Mouse (Mus musculus): ENCODE results near the gene Mapk14. TPM values are rescaled to one million over a fixed set of nuclear protein-coding genes. Genes with fewer than 3 reads are reported as not detected.
A peak's percentile ranks its signal among the peaks of the same experiment; 100 is the strongest.

The Mapk14 gene
- total and polyA plus RNA-seq, 3 experiments, result 61.5 to 93.2 TPM; not detected in 1

GRCm38 (mm10) chr17:28775161-28775560, 84.0 kb downstream of the Mapk14 start:
- H3K27me3 ChIP-seq (ENCODE audit: control insufficient read depth in 1 of 2, insufficient read depth in 2 of 2, low read length in 2 of 2), result no peaks in the 10 kb centered on the region
- H3K36me3 ChIP-seq (ENCODE audit: control insufficient read depth in 1 of 2, insufficient read depth in 2 of 2, low read length in 2 of 2), result no peaks in the 10 kb centered on the region
- H3K4me1 ChIP-seq (ENCODE audit: control insufficient read depth in 1 of 2, insufficient read depth in 2 of 2, low read length in 2 of 2), result 0 out of 4 replicates have a peak, but pooled peaks cover 0 to 2% of the 10 kb centered on the region in 2 experiments
- TF ChIP-seq MAFK (IDR thresholded peaks at IDR 0.05; ENCODE audit: borderline replicate concordance, low read depth, low read length), result no peak
- no peak for TF ChIP-seq MXI1 (IDR thresholded peaks at IDR 0.05; ENCODE audit: low read depth, low read length)
- TF ChIP-seq POLR2A (IDR thresholded peaks at IDR 0.05; ENCODE audit: control insufficient read depth in 1 of 2, insufficient read depth in 1 of 2, low read depth in 1 of 2, low read length in 2 of 2, poor library complexity in 1 of 2), result no peak
- no peak for TF ChIP-seq HCFC1 (IDR thresholded peaks at IDR 0.05; ENCODE audit: low read depth, low read length)
- no peak for TF ChIP-seq ZNF384 (IDR thresholded peaks at IDR 0.05; ENCODE audit: low read depth, low read length)
- no peak for TF ChIP-seq JUND (IDR thresholded peaks at IDR 0.05; ENCODE audit: low read depth, low read length)
- TF ChIP-seq GATA1 (IDR thresholded peaks at IDR 0.05; ENCODE audit: low read depth, low read length), result no peak
- no peak for TF ChIP-seq RCOR1 (IDR thresholded peaks at IDR 0.05; ENCODE audit: low read depth, low read length)
- TF ChIP-seq USF2 (IDR thresholded peaks at IDR 0.05; ENCODE audit: borderline replicate concordance in 1 of 2, insufficient read depth in 1 of 2, low read depth in 1 of 2, low read length in 2 of 2), result no peak
- H3K79me2 ChIP-seq (ENCODE audit: control insufficient read depth, insufficient read depth, low read length, poor library complexity), result no peaks in the 10 kb centered on the region
- no peak overlapping the region for H3K4me3 ChIP-seq (ENCODE audit: control insufficient read depth in 1 of 2, insufficient read depth in 1 of 2, low read depth in 2 of 2, low read length in 2 of 2)
- H3K27ac ChIP-seq (ENCODE audit: control insufficient read depth, low read depth, low read length), result no peak overlapping the region
- DNase-seq (ENCODE audit: low read depth, low spot score), result no peak
- H3K9ac ChIP-seq (ENCODE audit: control insufficient read depth, low read depth, low read length, poor library complexity, severe bottlenecking), result no peak overlapping the region
- H3K9me3 ChIP-seq (replicated peaks; ENCODE audit: insufficient read depth, low read length), result no peaks in the 10 kb centered on the region

- H3K27me3 ChIP-seq (ENCODE audit: control insufficient read depth in 1 of 2, insufficient read depth in 2 of 2, low read length in 2 of 2), result no peaks in the 10 kb centered on the region
- no peaks in the 10 kb centered on the region for H3K9me3 ChIP-seq (replicated peaks; ENCODE audit: insufficient read depth, low read length)
- H3K27ac ChIP-seq (ENCODE audit: control insufficient read depth, low read depth, low read length), result no peak overlapping the region
- H3K4me3 ChIP-seq (ENCODE audit: control insufficient read depth in 1 of 2, insufficient read depth in 1 of 2, low read depth in 2 of 2, low read length in 2 of 2), result no peak overlapping the region
- no peaks in the 10 kb centered on the region for H3K36me3 ChIP-seq (ENCODE audit: control insufficient read depth in 1 of 2, insufficient read depth in 2 of 2, low read length in 2 of 2)
- 0 out of 4 replicates have a peak, but pooled peaks cover 0 to 2% of the 10 kb centered on the region in 2 experiments for H3K4me1 ChIP-seq (ENCODE audit: control insufficient read depth in 1 of 2, insufficient read depth in 2 of 2, low read length in 2 of 2)
- no peak overlapping the region for H3K9ac ChIP-seq (ENCODE audit: control insufficient read depth, low read depth, low read length, poor library complexity, severe bottlenecking)
- no peaks in the 10 kb centered on the region for H3K79me2 ChIP-seq (ENCODE audit: control insufficient read depth, insufficient read depth, low read length, poor library complexity)
- peak; percentile 38 for DNase-seq (ENCODE audit: low read depth, low spot score)
- peak; percentile 53 for TF ChIP-seq SMC3 (IDR thresholded peaks at IDR 0.05; ENCODE audit: low read depth, low read length)
- peak; percentile 36 for TF ChIP-seq ZC3H11A (IDR thresholded peaks at IDR 0.05; ENCODE audit: low read depth, low read length)
- TF ChIP-seq RAD21 (IDR thresholded peaks at IDR 0.05; ENCODE audit: low read depth, low read length), result peak; percentile 56
- TF ChIP-seq ZMIZ1 (IDR thresholded peaks at IDR 0.05; ENCODE audit: low read depth, low read length), result no peak
- TF ChIP-seq CTCF (IDR thresholded peaks at IDR 0.05 in 2 of 3, conservative IDR thresholded peaks at IDR 0.05 in 1 of 3; ENCODE audit: control insufficient read depth in 1 of 3, insufficient read depth in 1 of 3, low read depth in 2 of 3, low read length in 3 of 3, poor library complexity in 1 of 3, severe bottlenecking in 1 of 3), result peak; percentile 36 to 66 (median 56); a peak in 5 of 6 replicates
These were observed 85.7 kb downstream of the Mapk14 start for GRCm38 (mm10) chr17:28776817-28777216.
